Mouse (Mus musculus) liver, postnatal 0 days (tissue): ENCODE measurements around the gene Fam183b.

ENCODE experiments used
- CTCF ChIP-seq: sonication (generic); IDR thresholded peaks from 2 replicates; pipeline ENCODE4 v1.5.1; 2016; ENCODE audit warnings: antibody characterized with exemption, low read depth
- EP300 ChIP-seq: IDR thresholded peaks from 2 replicates; pipeline ENCODE4 v1.6.1; 2016; ENCODE audit warnings: antibody characterized with exemption, low read depth, mild to moderate bottlenecking

DNA sequence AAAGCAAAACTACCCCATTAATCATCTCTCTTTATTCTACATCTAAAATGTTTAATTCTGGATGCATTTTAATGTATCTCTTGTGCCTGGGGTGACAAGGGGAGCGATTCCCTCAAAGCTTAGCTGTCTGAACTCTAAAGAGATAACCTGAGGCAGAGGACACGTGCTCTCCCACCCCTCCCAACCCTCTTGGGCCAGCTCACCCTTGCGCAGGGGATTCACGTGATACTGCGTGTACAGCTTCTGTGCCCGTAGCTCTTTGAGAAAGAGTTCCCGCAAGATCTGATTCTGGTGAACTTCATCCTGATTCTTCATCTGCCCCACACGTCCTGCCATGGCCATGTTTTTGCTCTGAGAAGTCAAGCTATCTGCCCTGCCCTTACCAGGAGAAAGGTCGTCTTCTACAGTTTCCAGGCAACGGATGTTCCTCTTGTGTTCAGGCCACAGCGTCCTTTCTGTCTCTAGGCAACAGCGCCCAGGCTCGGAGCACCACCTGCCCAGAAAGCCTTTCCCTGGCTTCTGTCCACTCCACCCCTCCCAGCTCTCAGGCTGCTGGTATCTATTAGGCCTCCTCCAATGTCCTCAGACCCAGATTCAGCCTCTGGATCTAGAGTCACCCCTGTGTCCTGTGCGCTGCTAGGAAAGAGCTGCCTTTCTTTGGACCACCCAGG, at the start of gene Fam183b:
- TF ChIP-seq CTCF: no peak
- no peak for TF ChIP-seq EP300
